Mouse (Mus musculus) heart, adult 2 months (tissue): ENCODE data around the gene Lum.

ENCODE experiments used
- CTCF ChIP-seq: fragments of 200-600 bp; IDR thresholded peaks from 2 replicates; pipeline ENCODE4 v1.8.1; 2022; ENCODE audit warnings: antibody characterized with exemption, mild to moderate bottlenecking, moderate library complexity
- POLR2A ChIP-seq: fragments of 200-500 bp; IDR thresholded peaks from 2 replicates; pipeline ENCODE4 v1.6.1; 2011; ENCODE audit warnings: mild to moderate bottlenecking, low read depth, low read length, control low read depth; ENCODE audit not compliant: insufficient read depth

- TF ChIP-seq CTCF (peak; percentile 47), POLR2A (no peak)
These were observed 2.7 kb downstream of the Lum start for GRCm38 (mm10) chr10:97567489-97568135.
